Mouse (Mus musculus) Patski (cell line): ENCODE measurements at regions not wholly inside any gene's neighbourhood (a gene's known extent, or its start where the extent isn't known, plus 50 kb on each side); places are given as distances from the start of the nearest gene placed in this dataset.

ENCODE experiments used
- ATAC-seq: fragments of 100-300 bp; one replicate; pipeline ENCODE4 v1.8.0; 2021
- CTCF ChIA-PET: fragments of 350-600 bp; sonication (Branson Sonifier 250); formaldehyde crosslinking; loops from one replicate; lab custom pipeline; 2022; ENCODE audit warnings: inconsistent platforms; lab: Charles Lee
- POLR2A ChIA-PET: fragments of 350-600 bp; sonication (Branson Sonifier 250); formaldehyde crosslinking; loops from one replicate; lab custom pipeline; 2022; ENCODE audit warnings: antibody characterized with exemption, inconsistent platforms; lab: Charles Lee
- DNase-seq: peaks from one replicate; pipeline ENCODE4 v3.0.0-alpha.2; 2011; ENCODE audit warnings: low read depth, low spot score
- H3K27me3 ChIP-seq: fragments of 371-371 bp; one replicate; pipeline ENCODE4 v1.5.1; 2021
- CTCF ChIP-seq: fragments of 100-300 bp; IDR thresholded peaks from one replicate; pipeline ENCODE4 v1.5.1; 2021
- in situ Hi-C: fragments of 300-500 bp; cut with MboI; formaldehyde crosslinking; loops from 3 replicates; pipeline ENCODE4 v1.11.1; 2018; ENCODE audit warnings: low pct_unique_long_range_greater_than_20kb, mixed read lengths

GRCm38 (mm10) chr11:104038271-104038800 is 71.8 kb downstream of the Arf2 start:
- TF ChIP-seq CTCF: no peak
- in situ Hi-C loops: no loop called here
- DNase-seq: no peak
- peaks cover 44% of the 10 kb centered on the region for H3K27me3 ChIP-seq
- ChIA-PET CTCF (no interaction called here), POLR2A (no interaction called here)
- ATAC-seq: no peak

GRCm38 (mm10) chr11:104045216-104045615 is 78.7 kb downstream of the Arf2 start:
- DNase-seq (no peak), ATAC-seq (no peak)
- TF ChIP-seq CTCF: no peak
- ChIA-PET CTCF (no interaction called here), POLR2A (no interaction called here)
- H3K27me3 ChIP-seq: peaks cover 40% of the 10 kb centered on the region
- in situ Hi-C loops: no loop called here

GRCm38 (mm10) chr11:104051986-104052385 is 80.7 kb upstream of the Crhr1 start:
- in situ Hi-C loops: no loop called here
- DNase-seq: no peak
- no peak for TF ChIP-seq CTCF
- H3K27me3 ChIP-seq: peaks cover 37% of the 10 kb centered on the region
- CTCF ChIA-PET: no interaction called here
- no peak for ATAC-seq
- POLR2A ChIA-PET: no interaction called here

- H3K27me3 ChIP-seq: peaks cover 29% of the 10 kb centered on the region
- POLR2A ChIA-PET: no interaction called here
- ATAC-seq (no peak), DNase-seq (peak; percentile 4)
- TF ChIP-seq CTCF: no peak
- CTCF ChIA-PET: no interaction called here
- in situ Hi-C loops: no loop called here
These were observed 79.4 kb upstream of the Crhr1 start for GRCm38 (mm10) chr11:104053242-104053641.

GRCm38 (mm10) chr11:104055941-104056340 is 76.7 kb upstream of the Crhr1 start:
- CTCF ChIA-PET: no interaction called here
- TF ChIP-seq CTCF: no peak

GRCm38 (mm10) chr11:104057046-104057445 is 75.6 kb upstream of the Crhr1 start:
- no peak for TF ChIP-seq CTCF
- peaks cover 32% of the 10 kb centered on the region for H3K27me3 ChIP-seq
- in situ Hi-C loops: no loop called here
- POLR2A ChIA-PET: no interaction called here
- DNase-seq: no peak
- no peak for ATAC-seq
- CTCF ChIA-PET: no interaction called here

More at GRCm38 (mm10) chr11:104055941-104056340, 76.7 kb upstream of the Crhr1 start:
- H3K27me3 ChIP-seq: peaks cover 34% of the 10 kb centered on the region
- in situ Hi-C loops: no loop called here
- DNase-seq (no peak), ATAC-seq (no peak)
- POLR2A ChIA-PET: no interaction called here

GRCm38 (mm10) chr11:104058600-104058999 is 74.1 kb upstream of the Crhr1 start:
- ChIA-PET POLR2A (no interaction called here), CTCF (no interaction called here)
- ATAC-seq: no peak
- in situ Hi-C loops: no loop called here
- TF ChIP-seq CTCF: no peak
- DNase-seq: no peak
- H3K27me3 ChIP-seq: peaks cover 29% of the 10 kb centered on the region

- in situ Hi-C loops: no loop called here
- ATAC-seq (no peak), DNase-seq (no peak)
- ChIA-PET POLR2A (no interaction called here), CTCF (no interaction called here)
- TF ChIP-seq CTCF: no peak
- H3K27me3 ChIP-seq: peaks cover 29% of the 10 kb centered on the region
These were observed 73.6 kb upstream of the Crhr1 start for GRCm38 (mm10) chr11:104059085-104059484.

- in situ Hi-C loops: no loop called here
- CTCF ChIA-PET: no interaction called here
- POLR2A ChIA-PET: no interaction called here
- no peak for TF ChIP-seq CTCF
- DNase-seq: no peak
- peaks cover 33% of the 10 kb centered on the region for H3K27me3 ChIP-seq
- no peak for ATAC-seq
These were observed 71.3 kb upstream of the Crhr1 start for GRCm38 (mm10) chr11:104061361-104061760.

GRCm38 (mm10) chr11:104065181-104065580 is 67.5 kb upstream of the Crhr1 start:
- TF ChIP-seq CTCF: no peak
- no peak for ATAC-seq
- ChIA-PET POLR2A (no interaction called here), CTCF (no interaction called here)
- DNase-seq: no peak
- in situ Hi-C loops: no loop called here
- peaks cover 21% of the 10 kb centered on the region for H3K27me3 ChIP-seq

- ChIA-PET CTCF (interaction anchor here (2.7 kb wide), 1 partner anchor 7 kb away, joined by 6 read pairs; no protein-coding TSS in a partner anchor), POLR2A (no interaction called here)
- TF ChIP-seq CTCF: no peak
- in situ Hi-C loops: no loop called here
- DNase-seq (peak; percentile 95), ATAC-seq (no peak)
- peaks cover 32% of the 10 kb centered on the region for H3K27me3 ChIP-seq
These were observed 60.0 kb upstream of the Crhr1 start for GRCm38 (mm10) chr11:104072591-104073183.
